Mouse (Mus musculus) liver, postnatal 0 days (tissue): ENCODE measurements at regions not wholly inside any gene's neighbourhood (a gene's known extent, or its start where the extent isn't known, plus 50 kb on each side); places are given as distances from the start of the nearest gene placed in this dataset.

Experiments
- CTCF ChIP-seq: sonication (generic); IDR thresholded peaks from 2 replicates; pipeline ENCODE4 v1.5.1; 2016; ENCODE audit warnings: antibody characterized with exemption, low read depth
- EP300 ChIP-seq: IDR thresholded peaks from 2 replicates; pipeline ENCODE4 v1.6.1; 2016; ENCODE audit warnings: antibody characterized with exemption, low read depth, mild to moderate bottlenecking

- no peak for TF ChIP-seq CTCF
- no peak for TF ChIP-seq EP300
Measured at GRCm38 (mm10) chr3:151384850-151385249, 52.8 kb upstream of the Adgrl4 start.
